Mouse (Mus musculus) G1E (cell line): Measurements from ENCODE around the gene Egfem1. TPM values are rescaled to one million over a fixed set of nuclear protein-coding genes. Genes with fewer than 3 reads are reported as not detected.

Experiments
- ATAC-seq: 2 replicates; pipeline ENCODE4 v1.8.0; 2016; ENCODE audit warnings: mild to moderate bottlenecking; ENCODE audit not compliant: insufficient number of reproducible peaks, poor library complexity, low FRiP score, severe bottlenecking; ENCODE audit errors: extremely low read depth
- DNase-seq: peaks from one replicate; pipeline ENCODE4 v3.0.0; 2012; ENCODE audit warnings: low spot score
- H3K27me3 ChIP-seq: 2 replicates; pipeline ENCODE4 v1.6.1; 2012; ENCODE audit warnings: mild to moderate bottlenecking, low read length, inconsistent platforms; ENCODE audit not compliant: insufficient read depth
- H3K36me3 ChIP-seq: replicated peaks from 2 replicates; pipeline ENCODE3; 2012; ENCODE audit warnings: mild to moderate bottlenecking, inconsistent platforms
- H3K4me1 ChIP-seq: 2 replicates; pipeline ENCODE4 v1.6.1; 2012; ENCODE audit warnings: low read depth, low read length, inconsistent platforms, mixed read lengths; ENCODE audit not compliant: insufficient read depth
- H3K4me3 ChIP-seq: 2 replicates; pipeline ENCODE4 v1.5.1; 2012; ENCODE audit warnings: low read depth, mild to moderate bottlenecking, inconsistent platforms, low read length, moderate library complexity, mixed read lengths
- H3K9me3 ChIP-seq: replicated peaks from 2 replicates; pipeline ENCODE4 v1.6.1; 2012; ENCODE audit warnings: inconsistent platforms
- CTCF ChIP-seq: IDR thresholded peaks from 2 replicates; pipeline ENCODE4 v1.5.1; 2012; ENCODE audit warnings: low read depth, low read length, inconsistent platforms, mixed read lengths
- GATA1 ChIP-seq: IDR thresholded peaks from 2 replicates; pipeline ENCODE4 v1.6.1; 2012; ENCODE audit warnings: borderline replicate concordance, low read length, inconsistent platforms, mixed read lengths
- GATA2 ChIP-seq: IDR thresholded peaks from 2 replicates; pipeline ENCODE4 v1.6.1; 2012; ENCODE audit warnings: low read depth, low read length, inconsistent platforms, borderline replicate concordance
- POLR2AphosphoS5 ChIP-seq: IDR thresholded peaks from 2 replicates; pipeline ENCODE4 v1.6.1; 2012; ENCODE audit warnings: low read depth, low read length, inconsistent platforms; ENCODE audit not compliant: insufficient replicate concordance
- TAL1 ChIP-seq: conservative IDR thresholded peaks from 2 replicates; pipeline ENCODE4 v1.6.1; 2012; ENCODE audit warnings: low read depth, low read length, inconsistent platforms, mixed read lengths
- polyA plus RNA-seq: library from polyadenylated mRNA; stranded (reverse); fragments of >175 nt; gene quantifications from 2 replicates; pipeline ENCODE4 v1.2.3, GENCODE M21; 2012
- total RNA-seq, 2 experiments: library from RNA; stranded (forward) in 1 of 2; stranded (reverse) in 1 of 2; fragments of 200-1000 nt in 1 of 2; fragments of >200 nt in 1 of 2; fragmentation: Nextera tagmentation in 1 of 2; gene quantifications; 2 replicates each; pipeline ENCODE4 v1.2.3; 2014 to 2017

Egfem1 gene
- total and polyA plus RNA-seq, 3 experiments: 0.22 TPM; not detected in 2

GRCm38 (mm10) chr3:29169003-29169402 lies 87.2 kb downstream of the Egfem1 start:
- no peaks in the 10 kb centered on the region for H3K36me3 ChIP-seq
- H3K4me3 ChIP-seq: no peak overlapping the region
- ATAC-seq (no peak), DNase-seq (no peak)
- TF ChIP-seq GATA2 (no peak), CTCF (no peak), POLR2AphosphoS5 (no peak), TAL1 (no peak), GATA1 (no peak)
- H3K4me1 ChIP-seq: no peaks in the 10 kb centered on the region
- no peaks in the 10 kb centered on the region for H3K27me3 ChIP-seq
- no peaks in the 10 kb centered on the region for H3K9me3 ChIP-seq

GRCm38 (mm10) chr3:29176991-29177390 lies 95.2 kb downstream of the Egfem1 start:
- TF ChIP-seq GATA2 (no peak), CTCF (no peak), GATA1 (no peak)
- DNase-seq (no peak), ATAC-seq (no peak)
- no peaks in the 10 kb centered on the region for H3K4me1 ChIP-seq
- no peaks in the 10 kb centered on the region for H3K36me3 ChIP-seq
- H3K9me3 ChIP-seq: no peaks in the 10 kb centered on the region
- H3K4me3 ChIP-seq: no peak overlapping the region
- H3K27me3 ChIP-seq: no peaks in the 10 kb centered on the region

- ATAC-seq (no peak), DNase-seq (no peak)
Observed at GRCm38 (mm10) chr3:29182988-29183387, 101.2 kb downstream of the Egfem1 start.

GRCm38 (mm10) chr3:29183615-29184198 lies 101.9 kb downstream of the Egfem1 start:
- no peak for TF ChIP-seq GATA1
- no peak for TF ChIP-seq POLR2AphosphoS5
- TF ChIP-seq CTCF: no peak
- no peak for TF ChIP-seq TAL1
- no peak for TF ChIP-seq GATA2
- Histone ChIP-seq H3K27me3 (no peaks in the 10 kb centered on the region), H3K4me1 (no peaks in the 10 kb centered on the region), H3K4me3 (no peak overlapping the region), H3K36me3 (no peaks in the 10 kb centered on the region), H3K9me3 (no peaks in the 10 kb centered on the region)
- DNase-seq: no peak
- no peak for ATAC-seq

More at GRCm38 (mm10) chr3:29182988-29183387, 101.2 kb downstream of the Egfem1 start:
- Histone ChIP-seq H3K27me3 (no peaks in the 10 kb centered on the region), H3K36me3 (no peaks in the 10 kb centered on the region), H3K4me3 (no peak overlapping the region), H3K9me3 (no peaks in the 10 kb centered on the region), H3K4me1 (no peaks in the 10 kb centered on the region)
- TF ChIP-seq POLR2AphosphoS5 (no peak), GATA1 (no peak), TAL1 (no peak), CTCF (no peak), GATA2 (no peak)

- DNase-seq: no peak
- H3K4me1 ChIP-seq: no peaks in the 10 kb centered on the region
- no peaks in the 10 kb centered on the region for H3K9me3 ChIP-seq
- H3K27me3 ChIP-seq: no peaks in the 10 kb centered on the region
- no peaks in the 10 kb centered on the region for H3K36me3 ChIP-seq
- no peak overlapping the region for H3K4me3 ChIP-seq
- no peak for ATAC-seq
- TF ChIP-seq TAL1: no peak
- TF ChIP-seq POLR2AphosphoS5: no peak
- no peak for TF ChIP-seq GATA1
- no peak for TF ChIP-seq CTCF
- TF ChIP-seq GATA2: no peak
Observed at GRCm38 (mm10) chr3:29184486-29185241, 102.8 kb downstream of the Egfem1 start.

GRCm38 (mm10) chr3:29190263-29190662 lies 108.4 kb downstream of the Egfem1 start:
- Histone ChIP-seq H3K27me3 (no peaks in the 10 kb centered on the region), H3K9me3 (no peaks in the 10 kb centered on the region), H3K4me3 (no peak overlapping the region), H3K4me1 (no peaks in the 10 kb centered on the region), H3K36me3 (no peaks in the 10 kb centered on the region)
- DNase-seq (no peak), ATAC-seq (no peak)
- no peak for TF ChIP-seq GATA2
- TF ChIP-seq TAL1: no peak
- no peak for TF ChIP-seq GATA1
- TF ChIP-seq POLR2AphosphoS5: no peak
- no peak for TF ChIP-seq CTCF
